Mouse (Mus musculus) G1E (cell line): ENCODE measurements around the gene Hbq1b.

Source experiments
- CTCF ChIP-seq: IDR thresholded peaks from 2 replicates; pipeline ENCODE4 v1.5.1; 2012; ENCODE audit warnings: low read depth, low read length, inconsistent platforms, mixed read lengths
- TAL1 ChIP-seq: conservative IDR thresholded peaks from 2 replicates; pipeline ENCODE4 v1.6.1; 2012; ENCODE audit warnings: low read depth, low read length, inconsistent platforms, mixed read lengths

DNA sequence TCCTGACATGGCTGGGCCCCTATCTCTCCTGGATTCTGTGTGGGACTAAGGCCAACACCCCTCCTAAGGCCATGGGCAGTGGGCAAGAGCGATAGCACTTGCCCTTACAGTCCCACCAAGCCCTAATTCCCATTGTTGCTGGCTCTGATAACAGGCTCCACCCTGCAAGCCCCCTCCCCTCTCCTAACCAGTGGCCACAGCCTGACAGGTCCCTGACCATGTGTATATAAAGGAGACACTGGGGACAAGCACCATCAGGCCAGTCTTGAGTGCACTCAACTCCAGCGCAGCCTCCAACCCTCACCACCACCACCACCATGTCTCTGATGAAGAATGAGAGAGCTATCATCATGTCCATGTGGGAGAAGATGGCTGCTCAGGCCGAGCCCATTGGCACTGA, 10.4 kb upstream of the Hbq1b start, which contains the start of gene Hba-x:
- TF ChIP-seq TAL1 (no peak), CTCF (no peak)
